Mouse (Mus musculus): ENCODE measurements at regions not wholly inside any gene's neighbourhood (a gene's known extent, or its start where the extent isn't known, plus 50 kb on each side); places are given as distances from the start of the nearest gene placed in this dataset.

DNA sequence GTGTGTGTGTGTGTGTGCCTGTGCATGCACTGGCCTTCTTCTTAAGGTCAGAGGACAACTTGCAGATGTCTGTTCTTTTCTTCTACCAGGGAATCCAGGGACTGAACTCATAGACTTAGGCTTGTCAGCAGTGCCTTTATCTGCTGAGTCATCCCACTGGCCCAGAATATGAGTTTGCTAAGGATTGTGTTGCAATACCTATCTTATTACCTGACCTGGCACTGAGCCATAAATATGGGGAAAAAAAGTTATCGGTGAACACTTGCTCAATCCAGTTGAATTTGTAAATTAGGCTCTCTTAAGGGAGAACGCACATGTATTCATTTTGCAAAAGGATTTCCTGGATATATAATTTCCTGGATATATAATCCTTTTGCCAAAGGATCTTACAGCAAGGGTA is 672.8 kb upstream of the Fam160b2 start:
- TF ChIP-seq POLR2A (IDR thresholded peaks at IDR 0.05; ENCODE audit: borderline replicate concordance, extremely low read depth, insufficient read depth, insufficient read length, poor library complexity, severe bottlenecking) (no peak), CTCF (IDR thresholded peaks at IDR 0.05; ENCODE audit: borderline replicate concordance, extremely low read depth, insufficient read depth, insufficient read length) (no peak)
- no peak for DNase-seq (ENCODE audit: low read depth)

GRCm38 (mm10) chr14:71257650-71258049 is 658.0 kb upstream of the Fam160b2 start:
- no peak for DNase-seq (ENCODE audit: low read depth)
- TF ChIP-seq CTCF (IDR thresholded peaks at IDR 0.05; ENCODE audit: borderline replicate concordance, extremely low read depth, insufficient read depth, insufficient read length) (no peak), POLR2A (IDR thresholded peaks at IDR 0.05; ENCODE audit: borderline replicate concordance, extremely low read depth, insufficient read depth, insufficient read length, poor library complexity, severe bottlenecking) (no peak)

DNA sequence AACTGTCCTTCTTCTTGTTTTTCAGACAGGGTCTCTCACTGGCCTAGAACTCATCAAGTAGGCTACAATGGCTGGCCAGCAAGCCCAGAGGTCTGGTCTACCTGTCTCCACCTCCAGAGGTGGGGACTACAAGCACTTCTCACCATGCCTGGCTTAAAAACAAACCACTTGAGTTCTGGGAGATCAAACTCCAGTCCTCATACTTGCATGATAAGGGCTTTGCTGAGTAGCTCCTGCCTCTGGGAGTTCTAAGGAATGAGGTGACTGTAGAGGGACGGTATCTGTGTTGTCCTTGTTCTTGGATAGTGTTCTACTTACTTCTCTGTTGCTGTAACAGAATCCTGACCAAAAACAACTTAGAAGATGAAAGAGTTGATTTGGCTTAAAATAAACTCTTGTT is 654.6 kb upstream of the Fam160b2 start:
- no peak for TF ChIP-seq POLR2A (IDR thresholded peaks at IDR 0.05; ENCODE audit: borderline replicate concordance, extremely low read depth, insufficient read depth, insufficient read length, poor library complexity, severe bottlenecking)
- no peak for TF ChIP-seq CTCF (IDR thresholded peaks at IDR 0.05; ENCODE audit: borderline replicate concordance, extremely low read depth, insufficient read depth, insufficient read length)

GRCm38 (mm10) chr14:71252136-71252535 is 652.5 kb upstream of the Fam160b2 start:
- no peak for DNase-seq (ENCODE audit: low read depth)
- TF ChIP-seq CTCF (IDR thresholded peaks at IDR 0.05; ENCODE audit: borderline replicate concordance, extremely low read depth, insufficient read depth, insufficient read length) (no peak), POLR2A (IDR thresholded peaks at IDR 0.05; ENCODE audit: borderline replicate concordance, extremely low read depth, insufficient read depth, insufficient read length, poor library complexity, severe bottlenecking) (no peak)

More for the DNA sequence above, 654.6 kb upstream of the Fam160b2 start:
- DNase-seq (ENCODE audit: low read depth), result no peak

DNA sequence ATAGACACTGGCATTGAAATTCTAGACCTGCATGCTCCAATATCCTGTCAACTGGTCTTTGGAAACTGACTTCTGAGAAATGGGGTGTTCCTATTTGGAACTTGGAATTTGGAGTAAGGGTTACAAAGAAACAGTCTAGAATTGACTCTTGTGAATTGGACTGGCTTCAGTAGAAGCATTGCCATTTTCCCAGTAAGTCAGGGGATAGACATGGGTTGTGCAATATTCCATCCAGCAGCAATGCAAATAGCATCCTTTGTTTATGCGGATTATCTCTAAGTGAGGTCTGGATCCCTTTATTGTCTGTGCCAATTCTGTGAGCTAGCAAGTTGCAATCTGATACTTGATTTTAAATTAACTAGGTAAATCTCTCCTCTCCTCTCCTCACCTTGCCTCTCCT is 651.5 kb upstream of the Fam160b2 start:
- no peak for DNase-seq (ENCODE audit: low read depth)
- TF ChIP-seq POLR2A (IDR thresholded peaks at IDR 0.05; ENCODE audit: borderline replicate concordance, extremely low read depth, insufficient read depth, insufficient read length, poor library complexity, severe bottlenecking), result no peak
- TF ChIP-seq CTCF (IDR thresholded peaks at IDR 0.05; ENCODE audit: borderline replicate concordance, extremely low read depth, insufficient read depth, insufficient read length), result no peak

DNA sequence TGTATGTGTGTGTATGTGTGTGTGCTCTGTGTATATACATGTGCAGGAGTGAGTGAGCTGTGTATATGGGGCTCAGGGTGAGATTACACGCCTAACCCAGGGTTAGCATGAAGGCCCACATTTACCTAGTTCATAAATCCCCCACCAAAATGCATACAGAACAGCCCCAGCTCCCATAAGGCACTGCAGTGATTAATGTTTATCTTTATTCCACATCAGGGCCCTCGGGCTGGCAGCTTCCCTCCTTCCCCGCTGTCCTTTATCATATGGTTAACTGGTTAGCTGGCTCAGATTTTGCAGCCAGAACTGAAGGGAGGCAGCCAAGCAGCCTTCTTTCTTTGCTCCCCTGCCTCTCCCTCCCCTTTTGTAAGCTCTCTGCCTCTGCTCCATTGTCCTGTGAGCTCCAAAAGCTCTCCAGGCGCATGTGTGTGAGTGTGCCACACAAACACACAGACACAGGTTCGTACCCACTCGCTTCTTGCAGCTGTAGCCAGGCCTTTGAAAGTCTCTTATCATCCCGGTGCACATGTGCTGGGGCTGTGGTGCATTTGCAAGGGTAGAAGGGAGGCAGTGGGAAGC is 649.8 kb upstream of the Fam160b2 start:
- no peak for TF ChIP-seq CTCF (IDR thresholded peaks at IDR 0.05; ENCODE audit: borderline replicate concordance, extremely low read depth, insufficient read depth, insufficient read length)
- no peak for TF ChIP-seq POLR2A (IDR thresholded peaks at IDR 0.05; ENCODE audit: borderline replicate concordance, extremely low read depth, insufficient read depth, insufficient read length, poor library complexity, severe bottlenecking)
- DNase-seq (ENCODE audit: low read depth), result peak; percentile 88

GRCm38 (mm10) chr14:71248534-71248933 is 648.9 kb upstream of the Fam160b2 start:
- no peak for TF ChIP-seq POLR2A (IDR thresholded peaks at IDR 0.05; ENCODE audit: borderline replicate concordance, extremely low read depth, insufficient read depth, insufficient read length, poor library complexity, severe bottlenecking)
- no peak for TF ChIP-seq CTCF (IDR thresholded peaks at IDR 0.05; ENCODE audit: borderline replicate concordance, extremely low read depth, insufficient read depth, insufficient read length)
- no peak for DNase-seq (ENCODE audit: low read depth)

DNA sequence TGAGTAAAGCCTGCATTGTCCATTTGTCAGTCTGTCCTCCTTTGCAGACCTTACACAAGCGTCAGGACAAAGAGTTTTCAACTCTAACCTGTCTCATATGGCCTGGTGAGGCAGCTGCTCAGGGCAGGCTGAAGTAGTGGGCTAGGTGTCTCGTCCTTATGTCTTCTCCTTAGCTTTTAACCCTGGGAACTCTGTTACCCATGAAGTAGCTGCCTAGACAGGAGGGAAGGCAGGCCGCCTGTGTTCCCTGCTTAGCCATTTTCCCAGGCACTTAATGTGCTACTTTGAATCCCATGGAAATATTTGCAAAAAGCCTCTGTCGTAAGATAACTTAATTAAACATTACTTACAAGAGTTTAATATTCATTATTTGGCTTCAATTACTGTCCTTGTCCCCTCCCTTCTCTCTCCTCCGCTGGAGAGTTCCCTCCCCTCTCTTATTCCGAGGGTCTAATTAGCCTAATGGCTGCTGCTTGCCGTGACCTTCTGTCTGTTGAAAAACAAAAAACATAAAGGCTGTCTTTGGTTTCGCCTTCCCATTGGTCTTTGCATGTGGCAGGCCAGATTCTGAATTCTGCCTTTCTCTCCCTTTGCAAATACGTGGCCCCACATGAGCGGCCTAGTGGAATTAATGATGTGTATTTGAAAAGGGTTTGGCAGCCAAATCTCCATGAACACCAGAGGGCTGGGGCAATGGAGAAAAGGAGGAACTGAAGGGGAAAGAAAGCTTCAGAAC is 642.2 kb upstream of the Fam160b2 start:
- no peak for TF ChIP-seq CTCF (IDR thresholded peaks at IDR 0.05; ENCODE audit: borderline replicate concordance, extremely low read depth, insufficient read depth, insufficient read length)
- no peak for TF ChIP-seq POLR2A (IDR thresholded peaks at IDR 0.05; ENCODE audit: borderline replicate concordance, extremely low read depth, insufficient read depth, insufficient read length, poor library complexity, severe bottlenecking)
- peak; percentile 97 for DNase-seq (ENCODE audit: low read depth)

DNA sequence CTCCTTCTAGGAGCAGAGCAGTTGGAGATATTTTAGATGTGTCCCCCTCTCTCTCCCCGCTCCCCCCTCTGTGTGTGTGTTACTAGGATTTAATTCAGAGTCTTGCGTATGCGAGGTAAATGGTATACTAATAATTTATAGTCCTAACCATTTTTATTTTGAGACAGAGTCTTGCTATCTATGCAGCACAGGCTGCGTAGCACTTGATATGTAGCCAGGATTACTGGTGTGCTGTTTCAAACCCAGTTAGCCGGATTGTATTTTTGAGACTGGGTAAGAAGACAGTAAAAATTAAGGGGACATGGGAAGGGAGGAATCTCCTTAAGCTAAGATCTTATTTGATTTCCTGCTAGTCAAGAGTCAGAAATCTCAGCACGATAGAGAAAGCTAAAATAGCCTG is 636.6 kb upstream of the Fam160b2 start:
- no peak for DNase-seq (ENCODE audit: low read depth)
- TF ChIP-seq POLR2A (IDR thresholded peaks at IDR 0.05; ENCODE audit: borderline replicate concordance, extremely low read depth, insufficient read depth, insufficient read length, poor library complexity, severe bottlenecking) (no peak), CTCF (IDR thresholded peaks at IDR 0.05; ENCODE audit: borderline replicate concordance, extremely low read depth, insufficient read depth, insufficient read length) (no peak)

- TF ChIP-seq POLR2A (IDR thresholded peaks at IDR 0.05; ENCODE audit: borderline replicate concordance, extremely low read depth, insufficient read depth, insufficient read length, poor library complexity, severe bottlenecking), result no peak
- TF ChIP-seq CTCF (IDR thresholded peaks at IDR 0.05; ENCODE audit: borderline replicate concordance, extremely low read depth, insufficient read depth, insufficient read length), result no peak
These were observed 635.3 kb upstream of the Fam160b2 start for GRCm38 (mm10) chr14:71234900-71235299.

DNA sequence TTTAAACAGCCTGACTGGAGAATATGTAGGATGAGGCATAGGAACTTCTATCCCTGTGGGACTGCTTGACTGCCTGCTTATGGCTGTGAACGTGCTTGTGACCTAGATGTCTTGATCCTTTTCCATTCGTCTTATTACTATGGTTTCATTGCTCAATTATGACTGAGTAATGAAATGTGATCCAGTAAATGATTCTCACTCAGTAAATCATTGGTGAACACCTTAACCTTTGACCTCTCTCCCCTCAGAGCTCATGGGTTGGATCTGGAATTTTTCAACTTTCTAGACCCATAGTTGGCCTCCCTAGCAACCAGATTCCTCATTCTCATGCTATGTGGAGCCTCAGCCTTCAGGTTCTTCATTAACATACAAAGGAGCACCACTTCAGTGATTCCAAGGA is 634.6 kb upstream of the Fam160b2 start:
- no peak for DNase-seq (ENCODE audit: low read depth)
- no peak for TF ChIP-seq POLR2A (IDR thresholded peaks at IDR 0.05; ENCODE audit: borderline replicate concordance, extremely low read depth, insufficient read depth, insufficient read length, poor library complexity, severe bottlenecking)
- no peak for TF ChIP-seq CTCF (IDR thresholded peaks at IDR 0.05; ENCODE audit: borderline replicate concordance, extremely low read depth, insufficient read depth, insufficient read length)

More at GRCm38 (mm10) chr14:71234900-71235299, 635.3 kb upstream of the Fam160b2 start:
- no peak for DNase-seq (ENCODE audit: low read depth)

All from brain, embryonic 14.5 days (tissue).